ENCODE assay signal across 8 mouse cellular contexts in genomic region chr14:32888876-32889674, GRCm38 (mm10). TPM values are rescaled to one million over a fixed set of nuclear protein-coding genes. Genes with fewer than 3 reads are reported as not detected.
A peak's percentile ranks its signal among the peaks of the same experiment; 100 is the strongest.
DNase-seq lines count a peak whose midpoint lies in the region; ATAC-seq and TF ChIP-seq lines count a peak whose summit lies in the region.
"Had no signal": no experiment of that assay in that cellular context is flagged by ENCODE, and none has a peak within 500 bp of the region (broad histone marks: within the 10 kb centered on the region; RNA-seq: fewer than 3 reads in every experiment).

No protein-coding gene starts in this region.

- no peaks in the 10 kb centered on the region for H3K9me3 ChIP-seq in forebrain, postnatal 0 days (ENCODE audit: low read length)
- H3K9me3 ChIP-seq in hindbrain, embryonic 15.5 days: no peaks in the 10 kb centered on the region
- H3K9me3 ChIP-seq in limb, embryonic 13.5 days: no peaks in the 10 kb centered on the region

- H3K36me3 ChIP-seq in forebrain, postnatal 0 days (ENCODE audit: insufficient read depth): no peaks in the 10 kb centered on the region
- no peaks in the 10 kb centered on the region for H3K36me3 ChIP-seq in hindbrain, embryonic 15.5 days
- H3K36me3 ChIP-seq in limb, embryonic 13.5 days: no peaks in the 10 kb centered on the region

- H3K9ac ChIP-seq in forebrain, postnatal 0 days: no peak overlapping the region
- no peak overlapping the region for H3K9ac ChIP-seq in hindbrain, embryonic 15.5 days
- no peak overlapping the region for H3K9ac ChIP-seq in limb, embryonic 13.5 days

- peaks cover 4% of the 10 kb centered on the region; the same call in 1 of the 2 replicates for H3K4me1 ChIP-seq in forebrain, postnatal 0 days (ENCODE audit: insufficient read depth)
- H3K4me1 ChIP-seq in hindbrain, embryonic 15.5 days (replicated peaks): peaks cover 21% of the 10 kb centered on the region
- H3K4me1 ChIP-seq in limb, embryonic 13.5 days: peaks cover 11% of the 10 kb centered on the region

- peak; percentile 93 for ATAC-seq in forebrain, postnatal 0 days
- peak; percentile 96 for ATAC-seq in hindbrain, embryonic 15.5 days (ENCODE audit: low FRiP score, low read depth)
- peak; percentile 61 for ATAC-seq in limb, embryonic 13.5 days (ENCODE audit: low FRiP score, low read depth)
- ATAC-seq in CD4-positive, CD25-positive, alpha-beta regulatory T cell, adult 4 months: no peak

- H3K4me3 ChIP-seq in forebrain, postnatal 0 days (ENCODE audit: low read depth, low read length): no peak overlapping the region
- H3K4me3 ChIP-seq in hindbrain, embryonic 15.5 days: no peak overlapping the region
- H3K4me3 ChIP-seq in limb, embryonic 13.5 days: no peak overlapping the region
- H3K4me3 ChIP-seq: left cerebral cortex, adult 2 months had no signal

- TF ChIP-seq CTCF in forebrain, postnatal 0 days (IDR thresholded peaks at IDR 0.05; ENCODE audit: low read depth): no peak

- H3K27ac ChIP-seq in forebrain, postnatal 0 days (ENCODE audit: low read depth, low read length): 0 out of 2 replicates have a peak overlapping the region, but pooled peaks have one; percentile 21
- H3K27ac ChIP-seq in hindbrain, embryonic 15.5 days (replicated peaks): peak overlapping the region; percentile 63
- H3K27ac ChIP-seq in limb, embryonic 13.5 days: no peak overlapping the region
- H3K27ac ChIP-seq: left cerebral cortex, adult 2 months had no signal

- H3K27me3 ChIP-seq in forebrain, postnatal 0 days (ENCODE audit: insufficient read depth, low read length): no peaks in the 10 kb centered on the region
- no peaks in the 10 kb centered on the region for H3K27me3 ChIP-seq in hindbrain, embryonic 15.5 days
- no peaks in the 10 kb centered on the region for H3K27me3 ChIP-seq in limb, embryonic 13.5 days

- H3K4me2 ChIP-seq in forebrain, postnatal 0 days (ENCODE audit: low read depth): no peak overlapping the region
- no peak overlapping the region; the same call in 1 of the 2 replicates for H3K4me2 ChIP-seq in hindbrain, embryonic 15.5 days
- H3K4me2 ChIP-seq in limb, embryonic 13.5 days (replicated peaks): no peak overlapping the region

- WGBS in forebrain, postnatal 0 days: 6% methylated on average over 6 of the region's 6 CpGs
- 6% methylated on average over 6 of the region's 6 CpGs for WGBS in hindbrain, embryonic 15.5 days
- WGBS in limb, embryonic 13.5 days: 30% methylated on average over 6 of the region's 6 CpGs

- peak; percentile 42 to 65 for DNase-seq in adrenal gland, postnatal 36 days
- DNase-seq in cerebellum, adult 18-20 months: peak; percentile 42 to 50
- peak; percentile 49 for DNase-seq in forebrain, postnatal 0 days
- peak; percentile 68 to 80 for DNase-seq in right cerebral cortex, postnatal 10 days (ENCODE audit: low spot score in 2 of 2)

RNA-seq across cellular contexts. Expression of gene Vstm4, which starts 32.5 kb away (rescaled TPM):
- total RNA-seq in adrenal gland, postnatal 36 days (2021): 10 to 100 TPM; 17.3 to 17.6 TPM
- total RNA-seq in forebrain, postnatal 0 days (2014; rRNA removed): 7.0 and 8.9 TPM in 2 replicates
- polyA plus RNA-seq in forebrain, postnatal 0 days (2015; fragmentation: Nextera tagmentation; extraction: Ambion mirVana): 8.2 and 8.5 TPM in 2 replicates
- polyA plus RNA-seq in hindbrain, embryonic 15.5 days (2015; fragmentation: Nextera tagmentation; extraction: Ambion mirVana): 13.0 and 13.1 TPM in 2 replicates
- 16.2 and 17.1 TPM in 2 replicates for polyA plus RNA-seq in limb, embryonic 13.5 days (2015; fragmentation: Nextera tagmentation; extraction: Ambion mirVana)
- polyA plus RNA-seq in CD4-positive, CD25-positive, alpha-beta regulatory T cell, adult 4 months (2017; shearing (Covaris generic)): not detected

RNA-seq across cellular contexts. Expression of gene Fam170b, which starts 55.3 kb away (rescaled TPM):
- total RNA-seq in adrenal gland, postnatal 36 days (2021): under 1 TPM; 0.33 to 0.36 TPM
- total RNA-seq in forebrain, postnatal 0 days (2014; rRNA removed): not detected in 2 replicates
- not detected in 2 replicates for polyA plus RNA-seq in forebrain, postnatal 0 days (2015; fragmentation: Nextera tagmentation; extraction: Ambion mirVana)
- polyA plus RNA-seq in hindbrain, embryonic 15.5 days (2015; fragmentation: Nextera tagmentation; extraction: Ambion mirVana): 0.06 TPM in 1 of 2 replicates, not detected in the other
- not detected in 2 replicates for polyA plus RNA-seq in limb, embryonic 13.5 days (2015; fragmentation: Nextera tagmentation; extraction: Ambion mirVana)
- polyA plus RNA-seq in CD4-positive, CD25-positive, alpha-beta regulatory T cell, adult 4 months (2017; shearing (Covaris generic)): not detected
- total RNA-seq: left cerebral cortex, adult 2 months had no signal
